Mouse (Mus musculus): ENCODE measurements around the gene Sgpl1. TPM values are rescaled to one million over a fixed set of nuclear protein-coding genes. Genes with fewer than 3 reads are reported as not detected.

The Sgpl1 gene
- polyA plus RNA-seq, 1 experiment = 43.9 TPM

- no peaks in the 10 kb centered on the region for H3K36me3 ChIP-seq (ENCODE audit: control insufficient read depth, insufficient read depth)
- H3K27me3 ChIP-seq (ENCODE audit: control insufficient read depth, insufficient read depth, insufficient read length) = no peaks in the 10 kb centered on the region
- H3K79me3 ChIP-seq (ENCODE audit: low read depth) = no peaks in the 10 kb centered on the region
- TF ChIP-seq CEBPB (IDR thresholded peaks at IDR 0.05; ENCODE audit: low read depth) = no peak
- TF ChIP-seq MYOG (IDR thresholded peaks at IDR 0.05; ENCODE audit: control insufficient read depth, extremely low read depth, insufficient read length) = no peak
- no peak for TF ChIP-seq USF1 (IDR thresholded peaks at IDR 0.05; ENCODE audit: low read depth)
- TF ChIP-seq MYOD1 (IDR thresholded peaks at IDR 0.05; ENCODE audit: control insufficient read depth, insufficient read length, low read depth) = no peak
- no peak for TF ChIP-seq MAX (IDR thresholded peaks at IDR 0.05)
- no peak for TF ChIP-seq FOSL1 (IDR thresholded peaks at IDR 0.05; ENCODE audit: insufficient read depth, low read length, poor library complexity, severe bottlenecking)
- TF ChIP-seq CTCF (IDR thresholded peaks at IDR 0.05; ENCODE audit: control insufficient read depth, insufficient read depth, insufficient read length) = no peak
- no peak overlapping the region for H3K4me3 ChIP-seq (ENCODE audit: insufficient read depth, poor library complexity, severe bottlenecking)
- H3K79me2 ChIP-seq (ENCODE audit: control insufficient read depth, insufficient read depth) = no peaks in the 10 kb centered on the region
- no peak overlapping the region for H3ac ChIP-seq (ENCODE audit: control insufficient read depth, insufficient read length, low read depth)
These were observed 66.6 kb downstream of the Sgpl1 start for GRCm38 (mm10) chr10:61080931-61081255.

- H3K79me3 ChIP-seq (ENCODE audit: low read depth) = no peaks in the 10 kb centered on the region
- no peaks in the 10 kb centered on the region for H3K36me3 ChIP-seq (ENCODE audit: control insufficient read depth, insufficient read depth)
- TF ChIP-seq FOSL1 (IDR thresholded peaks at IDR 0.05; ENCODE audit: insufficient read depth, low read length, poor library complexity, severe bottlenecking) = no peak
- no peak for TF ChIP-seq MAX (IDR thresholded peaks at IDR 0.05)
- TF ChIP-seq CEBPB (IDR thresholded peaks at IDR 0.05; ENCODE audit: low read depth) = no peak
- TF ChIP-seq USF1 (IDR thresholded peaks at IDR 0.05; ENCODE audit: low read depth) = no peak
- TF ChIP-seq MYOD1 (IDR thresholded peaks at IDR 0.05; ENCODE audit: control insufficient read depth, insufficient read length, low read depth) = no peak
- TF ChIP-seq CTCF (IDR thresholded peaks at IDR 0.05; ENCODE audit: control insufficient read depth, insufficient read depth, insufficient read length) = no peak
- no peak for TF ChIP-seq MYOG (IDR thresholded peaks at IDR 0.05; ENCODE audit: control insufficient read depth, extremely low read depth, insufficient read length)
- no peak overlapping the region for H3K4me3 ChIP-seq (ENCODE audit: insufficient read depth, poor library complexity, severe bottlenecking)
- H3K79me2 ChIP-seq (ENCODE audit: control insufficient read depth, insufficient read depth) = no peaks in the 10 kb centered on the region
- H3K27me3 ChIP-seq (ENCODE audit: control insufficient read depth, insufficient read depth, insufficient read length) = no peaks in the 10 kb centered on the region
- no peak overlapping the region for H3ac ChIP-seq (ENCODE audit: control insufficient read depth, insufficient read length, low read depth)
These were observed 67.1 kb downstream of the Sgpl1 start for GRCm38 (mm10) chr10:61080227-61080930.

- H3K27me3 ChIP-seq (ENCODE audit: control insufficient read depth, insufficient read depth, insufficient read length) = peaks cover 4% of the 10 kb centered on the region
- TF ChIP-seq MYOG (IDR thresholded peaks at IDR 0.05; ENCODE audit: control insufficient read depth, extremely low read depth, insufficient read length) (no peak), MAX (IDR thresholded peaks at IDR 0.05) (no peak), CEBPB (IDR thresholded peaks at IDR 0.05; ENCODE audit: low read depth) (no peak), CTCF (IDR thresholded peaks at IDR 0.05; ENCODE audit: control insufficient read depth, insufficient read depth, insufficient read length) (no peak), FOSL1 (IDR thresholded peaks at IDR 0.05; ENCODE audit: insufficient read depth, low read length, poor library complexity, severe bottlenecking) (no peak), USF1 (IDR thresholded peaks at IDR 0.05; ENCODE audit: low read depth) (no peak), MYOD1 (IDR thresholded peaks at IDR 0.05; ENCODE audit: control insufficient read depth, insufficient read length, low read depth) (no peak)
- no peak overlapping the region for H3K4me3 ChIP-seq (ENCODE audit: insufficient read depth, poor library complexity, severe bottlenecking)
- no peaks in the 10 kb centered on the region for H3K79me2 ChIP-seq (ENCODE audit: control insufficient read depth, insufficient read depth)
- H3K79me3 ChIP-seq (ENCODE audit: low read depth) = no peaks in the 10 kb centered on the region
- no peak overlapping the region for H3ac ChIP-seq (ENCODE audit: control insufficient read depth, insufficient read length, low read depth)
- H3K36me3 ChIP-seq (ENCODE audit: control insufficient read depth, insufficient read depth) = no peaks in the 10 kb centered on the region
These were observed 71.9 kb downstream of the Sgpl1 start for GRCm38 (mm10) chr10:61075607-61076006.

GRCm38 (mm10) chr10:61074643-61075042 lies 72.9 kb downstream of the Sgpl1 start:
- H3K36me3 ChIP-seq (ENCODE audit: control insufficient read depth, insufficient read depth) = no peaks in the 10 kb centered on the region
- no peak for TF ChIP-seq MYOD1 (IDR thresholded peaks at IDR 0.05; ENCODE audit: control insufficient read depth, insufficient read length, low read depth)
- no peak for TF ChIP-seq MYOG (IDR thresholded peaks at IDR 0.05; ENCODE audit: control insufficient read depth, extremely low read depth, insufficient read length)
- no peak for TF ChIP-seq CTCF (IDR thresholded peaks at IDR 0.05; ENCODE audit: control insufficient read depth, insufficient read depth, insufficient read length)
- no peak for TF ChIP-seq FOSL1 (IDR thresholded peaks at IDR 0.05; ENCODE audit: insufficient read depth, low read length, poor library complexity, severe bottlenecking)
- no peaks in the 10 kb centered on the region for H3K79me3 ChIP-seq (ENCODE audit: low read depth)
- H3K4me3 ChIP-seq (ENCODE audit: insufficient read depth, poor library complexity, severe bottlenecking) = no peak overlapping the region
- no peak overlapping the region for H3ac ChIP-seq (ENCODE audit: control insufficient read depth, insufficient read length, low read depth)
- H3K79me2 ChIP-seq (ENCODE audit: control insufficient read depth, insufficient read depth) = no peaks in the 10 kb centered on the region
- H3K27me3 ChIP-seq (ENCODE audit: control insufficient read depth, insufficient read depth, insufficient read length) = peaks cover 4% of the 10 kb centered on the region

GRCm38 (mm10) chr10:61072324-61072723 lies 75.2 kb downstream of the Sgpl1 start:
- Histone ChIP-seq H3K4me3 (ENCODE audit: insufficient read depth, poor library complexity, severe bottlenecking) (no peak overlapping the region), H3ac (ENCODE audit: control insufficient read depth, insufficient read length, low read depth) (no peak overlapping the region), H3K36me3 (ENCODE audit: control insufficient read depth, insufficient read depth) (no peaks in the 10 kb centered on the region), H3K79me3 (ENCODE audit: low read depth) (no peaks in the 10 kb centered on the region), H3K27me3 (ENCODE audit: control insufficient read depth, insufficient read depth, insufficient read length) (peaks cover 4% of the 10 kb centered on the region), H3K79me2 (ENCODE audit: control insufficient read depth, insufficient read depth) (no peaks in the 10 kb centered on the region)
- TF ChIP-seq CTCF (IDR thresholded peaks at IDR 0.05; ENCODE audit: control insufficient read depth, insufficient read depth, insufficient read length) = peak; percentile 75
- TF ChIP-seq CEBPB (IDR thresholded peaks at IDR 0.05; ENCODE audit: low read depth) = no peak

GRCm38 (mm10) chr10:61069248-61069647 lies 78.3 kb downstream of the Sgpl1 start:
- no peak overlapping the region for H3K4me3 ChIP-seq (ENCODE audit: insufficient read depth, poor library complexity, severe bottlenecking)
- H3K79me3 ChIP-seq (ENCODE audit: low read depth) = no peaks in the 10 kb centered on the region
- H3K36me3 ChIP-seq (ENCODE audit: control insufficient read depth, insufficient read depth) = no peaks in the 10 kb centered on the region
- peak overlapping the region; percentile 19 for H3ac ChIP-seq (ENCODE audit: control insufficient read depth, insufficient read length, low read depth)
- H3K27me3 ChIP-seq (ENCODE audit: control insufficient read depth, insufficient read depth, insufficient read length) = peaks cover under 1% of the 10 kb centered on the region
- TF ChIP-seq MYOG (IDR thresholded peaks at IDR 0.05; ENCODE audit: control insufficient read depth, extremely low read depth, insufficient read length) (no peak), CTCF (IDR thresholded peaks at IDR 0.05; ENCODE audit: control insufficient read depth, insufficient read depth, insufficient read length) (no peak), FOSL1 (IDR thresholded peaks at IDR 0.05; ENCODE audit: insufficient read depth, low read length, poor library complexity, severe bottlenecking) (no peak), MAX (IDR thresholded peaks at IDR 0.05) (no peak), USF1 (IDR thresholded peaks at IDR 0.05; ENCODE audit: low read depth) (no peak)
- H3K79me2 ChIP-seq (ENCODE audit: control insufficient read depth, insufficient read depth) = no peaks in the 10 kb centered on the region

Data from C2C12 (cell line).